Mouse (Mus musculus) T-helper 1 cell (primary cell): ENCODE measurements around the gene Smco4.
"Not testable (repeated sequence)": the region's sequence is repeated elsewhere in the genome, so short reads cannot be mapped to it uniquely, and the experiment has no call there.

ENCODE experiments used
- in situ Hi-C: fragments of 300-600 bp; cut with MboI, MseI; formaldehyde crosslinking; loops from one replicate; pipeline ENCODE4 v1.15.1; 2025; ENCODE audit warnings: high pct_unique_total_duplicates

Gene Smco4

GRCm38 (mm10) chr9:15538979-15539533 is 45.8 kb downstream of the Smco4 start:
- in situ Hi-C loops, result no loop called here

GRCm38 (mm10) chr9:15541735-15542354 is 48.6 kb downstream of the Smco4 start:
- in situ Hi-C loops, result no loop called here

- in situ Hi-C loops, result no loop called here
Measured at GRCm38 (mm10) chr9:15550461-15550961, 57.3 kb downstream of the Smco4 start.

- in situ Hi-C loops, result not testable (repeated sequence)
Measured at GRCm38 (mm10) chr9:15551073-15551472, 57.8 kb downstream of the Smco4 start.

- in situ Hi-C loops, result no loop called here
Measured at GRCm38 (mm10) chr9:15551933-15552851, 59.0 kb downstream of the Smco4 start.

- in situ Hi-C loops, result no loop called here
Measured at GRCm38 (mm10) chr9:15553322-15553721, 60.1 kb downstream of the Smco4 start.

GRCm38 (mm10) chr9:15560451-15560850 is 67.2 kb downstream of the Smco4 start:
- in situ Hi-C loops, result no loop called here

- in situ Hi-C loops, result no loop called here
Measured at GRCm38 (mm10) chr9:15562353-15562752, 69.1 kb downstream of the Smco4 start.

- in situ Hi-C loops, result no loop called here
Measured at GRCm38 (mm10) chr9:15574750-15575454, 81.7 kb downstream of the Smco4 start.

GRCm38 (mm10) chr9:15578427-15578826 is 85.2 kb downstream of the Smco4 start:
- in situ Hi-C loops, result no loop called here

- in situ Hi-C loops, result no loop called here
Measured at GRCm38 (mm10) chr9:15578946-15579345, 85.7 kb downstream of the Smco4 start.

- in situ Hi-C loops, result no loop called here
Measured at GRCm38 (mm10) chr9:15580176-15580575, 86.9 kb downstream of the Smco4 start.

GRCm38 (mm10) chr9:15582026-15582425 is 88.8 kb downstream of the Smco4 start:
- in situ Hi-C loops, result no loop called here

- in situ Hi-C loops, result no loop called here
Measured at GRCm38 (mm10) chr9:15584209-15584608, 91.0 kb downstream of the Smco4 start.

- in situ Hi-C loops, result no loop called here
Measured at GRCm38 (mm10) chr9:15585956-15586355, 92.7 kb downstream of the Smco4 start.

- in situ Hi-C loops, result no loop called here
Measured at GRCm38 (mm10) chr9:15587157-15587854, 94.1 kb downstream of the Smco4 start.

GRCm38 (mm10) chr9:15594148-15594547 is 100.9 kb downstream of the Smco4 start:
- in situ Hi-C loops, result no loop called here
